In the genomic region with DNA sequence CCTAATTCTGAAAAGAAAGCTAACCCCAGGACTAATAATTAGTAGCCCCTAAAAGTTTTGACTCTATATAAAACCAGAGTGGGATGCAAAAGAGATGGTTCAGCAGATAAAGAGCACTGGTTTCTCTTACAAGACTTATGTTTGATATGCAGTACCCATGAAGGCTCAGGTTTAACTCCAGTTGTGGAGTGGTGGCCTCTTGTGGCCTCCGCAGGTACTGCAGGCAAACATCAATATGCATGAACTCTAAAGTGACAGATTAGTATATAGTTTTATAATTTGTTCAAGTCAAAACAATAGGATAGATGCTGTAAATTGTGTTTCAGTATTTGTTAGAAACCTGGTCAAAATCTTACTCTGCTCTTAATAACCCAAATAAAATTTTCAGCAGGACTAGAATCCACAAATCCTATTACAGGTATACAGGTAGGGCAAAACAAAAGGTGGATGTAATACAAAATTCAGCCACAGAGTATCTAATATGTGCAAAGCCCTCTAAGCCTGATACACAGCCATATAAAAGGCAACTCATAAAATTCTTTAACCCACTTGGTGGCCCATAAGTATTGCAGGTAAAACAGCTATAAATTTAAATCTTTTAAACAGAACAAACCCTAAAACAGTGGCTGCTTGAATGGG, we compare ENCODE assay signal across 8 mouse cellular contexts. TPM values are rescaled to one million over a fixed set of nuclear protein-coding genes. Genes with fewer than 3 reads are reported as not detected.
DNase-seq lines count a peak whose midpoint lies in the region; TF ChIP-seq lines count a peak whose summit lies in the region.

No protein-coding gene starts in this region.

- no peak for TF ChIP-seq EP300 in heart, adult 2 months (IDR thresholded peaks at IDR 0.05; ENCODE audit: insufficient read depth, low read depth, low read length)

- no peak overlapping the region for H3K27ac ChIP-seq in heart, adult 2 months
- H3K27ac ChIP-seq in heart, embryonic 10.5 days: no peak overlapping the region

- H3K4me3 ChIP-seq in heart, adult 2 months: no peak overlapping the region
- no peak overlapping the region for H3K4me3 ChIP-seq in heart, embryonic 10.5 days

- no peak for TF ChIP-seq POLR2A in heart, adult 2 months (IDR thresholded peaks at IDR 0.05; ENCODE audit: insufficient read depth, low read depth, low read length)

- no peaks in the 10 kb centered on the region for H3K27me3 ChIP-seq in heart, adult 2 months (ENCODE audit: control insufficient read depth, insufficient read depth, low read length)
- H3K27me3 ChIP-seq in heart, embryonic 10.5 days (ENCODE audit: insufficient read depth, poor library complexity, severe bottlenecking): no peaks in the 10 kb centered on the region

- peak; percentile 92 for TF ChIP-seq CTCF in heart, adult 2 months (IDR thresholded peaks at IDR 0.05)

- intact Hi-C loops in heart, adult 2 months (cut with DNase I): no loop called here

- H3K79me2 ChIP-seq in heart, adult 2 months (replicated peaks; ENCODE audit: control insufficient read depth, insufficient read depth, low read length): peaks cover 2% of the 10 kb centered on the region; the same call in 1 of the 2 replicates

- H3K4me1 ChIP-seq in heart, adult 2 months (ENCODE audit: control insufficient read depth, insufficient read depth, low read length): peaks cover 3% of the 10 kb centered on the region
- peaks cover 7% of the 10 kb centered on the region; the same call in 1 of the 2 replicates for H3K4me1 ChIP-seq in heart, embryonic 10.5 days

- 56% methylated on average over 1 of the region's 1 CpGs for WGBS in heart, adult 2 months
- 64% methylated on average over 1 of the region's 1 CpGs for WGBS in heart, embryonic 10.5 days

- peak; percentile 42 to 73 for DNase-seq in heart, adult 2 months
- DNase-seq in heart, embryonic 10.5 days (ENCODE audit: low spot score): no peak
- peak; percentile 76 for DNase-seq in MN1 (ENCODE audit: low spot score)
- peak; percentile 58 to 78 for DNase-seq in cerebellum, postnatal 25 days
- peak; percentile 54 to 72 for DNase-seq in frontal cortex, postnatal 36 days (ENCODE audit: low spot score in 2 of 2)
- DNase-seq in layer of hippocampus, postnatal 25 days (ENCODE audit: extremely low spot score in 1 of 2, low spot score in 1 of 2): peak; percentile 42 to 80
- DNase-seq in lung, postnatal 4 days: peak; percentile 55 to 79
- peak; percentile 25 to 55 for DNase-seq in right cerebral cortex, postnatal 36 days (ENCODE audit: low spot score in 2 of 2)

- no peaks in the 10 kb centered on the region for H3K9me3 ChIP-seq in heart, embryonic 10.5 days

- no peak overlapping the region for H3K9ac ChIP-seq in heart, adult 2 months (ENCODE audit: low read depth, low read length)

- peaks cover 41% of the 10 kb centered on the region for H3K36me3 ChIP-seq in heart, adult 2 months (ENCODE audit: control insufficient read depth, insufficient read depth, low read length)
- H3K36me3 ChIP-seq in heart, embryonic 10.5 days: peaks cover 74% of the 10 kb centered on the region

RNA-seq across cellular contexts. Expression of a gene that starts 7.0 kb away (rescaled TPM):
- total RNA-seq in heart, adult 2 months (2021): 10 to 100 TPM; 44.0 to 45.4 TPM
- polyA plus RNA-seq in heart, adult 2 months (2012; rRNA removed): 10.1 and 22.2 TPM in 2 replicates
- polyA plus RNA-seq in heart, embryonic 10.5 days (2016; fragmentation: Nextera tagmentation; extraction: Ambion mirVana): 22.8 and 25.1 TPM in 2 replicates
- 100 to 1,000 TPM; 101 to 106 TPM for total RNA-seq in layer of hippocampus, postnatal 25 days (2021)

RNA-seq across cellular contexts. Expression of a gene that starts 55.5 kb away (rescaled TPM):
- total RNA-seq in heart, adult 2 months (2021): not detected
- polyA plus RNA-seq in heart, adult 2 months (2012; rRNA removed): 0.06 TPM in 1 of 2 replicates, not detected in the other
- 0.17 and 0.20 TPM in 2 replicates for polyA plus RNA-seq in heart, embryonic 10.5 days (2016; fragmentation: Nextera tagmentation; extraction: Ambion mirVana)
- total RNA-seq in layer of hippocampus, postnatal 25 days (2021): 1 to 10 TPM; 2.8 to 5.3 TPM
